In genomic region chr17:10791661-10792060, GRCm38 (mm10) we compare ENCODE assay signal across 18 mouse cellular contexts. TPM values are rescaled to one million over a fixed set of nuclear protein-coding genes. Genes with fewer than 3 reads are reported as not detected.
DNase-seq lines count a peak whose midpoint lies in the region; ATAC-seq and TF ChIP-seq lines count a peak whose summit lies in the region.
"Had no signal": no experiment of that assay in that cellular context is flagged by ENCODE, and none has a peak within 500 bp of the region (broad histone marks: within the 10 kb centered on the region; RNA-seq: fewer than 3 reads in every experiment).

No protein-coding gene starts in this region.

- no peak for TF ChIP-seq POLR2A in kidney, adult 2 months (IDR thresholded peaks at IDR 0.05; ENCODE audit: low read depth, low read length)

- no peaks in the 10 kb centered on the region for H3K9me3 ChIP-seq in embryonic facial prominence, embryonic 11.5 days (replicated peaks; ENCODE audit: control insufficient read depth, low read length)
- H3K9me3 ChIP-seq in embryonic facial prominence, embryonic 10.5 days: no peaks in the 10 kb centered on the region
- no peaks in the 10 kb centered on the region for H3K9me3 ChIP-seq in heart, postnatal 0 days (replicated peaks; ENCODE audit: control insufficient read depth, low read length)
- H3K9me3 ChIP-seq in midbrain, embryonic 14.5 days (ENCODE audit: control insufficient read depth, low read length): no peaks in the 10 kb centered on the region
- no peaks in the 10 kb centered on the region for H3K9me3 ChIP-seq in midbrain, embryonic 10.5 days (replicated peaks)
- H3K9me3 ChIP-seq in embryonic facial prominence, embryonic 13.5 days: no peaks in the 10 kb centered on the region
- H3K9me3 ChIP-seq: hindbrain, embryonic 12.5 days; midbrain, embryonic 12.5 days had no signal

- no peaks in the 10 kb centered on the region for H3K36me3 ChIP-seq in embryonic facial prominence, embryonic 11.5 days (replicated peaks; ENCODE audit: control insufficient read depth, insufficient read depth, low read depth, low read length)
- H3K36me3 ChIP-seq in embryonic facial prominence, embryonic 10.5 days (replicated peaks): no peaks in the 10 kb centered on the region
- H3K36me3 ChIP-seq in heart, postnatal 0 days (replicated peaks; ENCODE audit: control insufficient read depth, insufficient read depth, low read length): no peaks in the 10 kb centered on the region
- H3K36me3 ChIP-seq in midbrain, embryonic 14.5 days (ENCODE audit: control insufficient read depth, insufficient read depth, low read length): no peaks in the 10 kb centered on the region
- no peaks in the 10 kb centered on the region for H3K36me3 ChIP-seq in midbrain, embryonic 10.5 days
- no peaks in the 10 kb centered on the region for H3K36me3 ChIP-seq in embryonic facial prominence, embryonic 13.5 days
- no peaks in the 10 kb centered on the region for H3K36me3 ChIP-seq in kidney, adult 2 months (ENCODE audit: control insufficient read depth, insufficient read depth, low read length)
- H3K36me3 ChIP-seq: hindbrain, embryonic 12.5 days; midbrain, embryonic 12.5 days had no signal

- TF ChIP-seq CTCF in heart, postnatal 0 days (IDR thresholded peaks at IDR 0.05; ENCODE audit: low read depth): no peak
- TF ChIP-seq CTCF in kidney, adult 2 months (conservative IDR thresholded peaks at IDR 0.05; ENCODE audit: insufficient read depth, insufficient read length, low read depth, low read length): no peak

- WGBS in embryonic facial prominence, embryonic 11.5 days: 54% methylated on average over 3 of the region's 3 CpGs
- WGBS in embryonic facial prominence, embryonic 10.5 days: 72% methylated on average over 3 of the region's 3 CpGs
- 23% methylated on average over 3 of the region's 3 CpGs for WGBS in heart, postnatal 0 days
- 44% methylated on average over 3 of the region's 3 CpGs for WGBS in midbrain, embryonic 14.5 days
- WGBS in midbrain, embryonic 10.5 days: 83% methylated on average over 3 of the region's 3 CpGs
- 10% methylated on average over 3 of the region's 3 CpGs for WGBS in embryonic facial prominence, embryonic 13.5 days
- WGBS in kidney, adult 2 months: 42% methylated on average over 3 of the region's 3 CpGs

- H3K4me3 ChIP-seq in embryonic facial prominence, embryonic 11.5 days (ENCODE audit: low read depth, low read length): no peak overlapping the region
- H3K4me3 ChIP-seq in embryonic facial prominence, embryonic 10.5 days: no peak overlapping the region
- no peak overlapping the region for H3K4me3 ChIP-seq in heart, postnatal 0 days (ENCODE audit: low read depth, low read length)
- no peak overlapping the region for H3K4me3 ChIP-seq in midbrain, embryonic 14.5 days (replicated peaks; ENCODE audit: low read depth, low read length)
- H3K4me3 ChIP-seq in midbrain, embryonic 10.5 days: no peak overlapping the region
- no peak overlapping the region for H3K4me3 ChIP-seq in embryonic facial prominence, embryonic 13.5 days
- H3K4me3 ChIP-seq in kidney, adult 2 months (ENCODE audit: insufficient read depth, low read depth, low read length): no peak overlapping the region
- H3K4me3 ChIP-seq: hindbrain, embryonic 12.5 days; midbrain, embryonic 12.5 days had no signal

- H3K9ac ChIP-seq in embryonic facial prominence, embryonic 11.5 days (replicated peaks; ENCODE audit: low read length): no peak overlapping the region
- no peak overlapping the region for H3K9ac ChIP-seq in heart, postnatal 0 days (replicated peaks; ENCODE audit: low read depth, low read length)
- no peak overlapping the region for H3K9ac ChIP-seq in midbrain, embryonic 14.5 days (replicated peaks; ENCODE audit: low read length)
- H3K9ac ChIP-seq in embryonic facial prominence, embryonic 13.5 days: no peak overlapping the region
- H3K9ac ChIP-seq: hindbrain, embryonic 12.5 days; liver, embryonic 14.5 days; midbrain, embryonic 12.5 days had no signal

- intact Hi-C loops in heart, postnatal 36 days (cut with DNase I): no loop called here

- no peak for TF ChIP-seq EP300 in heart, postnatal 0 days (IDR thresholded peaks at IDR 0.05; ENCODE audit: low read depth)

- H3K4me2 ChIP-seq in embryonic facial prominence, embryonic 11.5 days (ENCODE audit: low read depth, low read length): no peak overlapping the region
- H3K4me2 ChIP-seq in heart, postnatal 0 days (ENCODE audit: low read depth, low read length): no peak overlapping the region
- H3K4me2 ChIP-seq in midbrain, embryonic 14.5 days (ENCODE audit: low read length): no peak overlapping the region
- H3K4me2 ChIP-seq in embryonic facial prominence, embryonic 13.5 days: 0 out of 2 replicates have a peak overlapping the region, but pooled peaks have one; percentile 9
- H3K4me2 ChIP-seq: hindbrain, embryonic 12.5 days; midbrain, embryonic 12.5 days had no signal

- H3K27ac ChIP-seq in embryonic facial prominence, embryonic 11.5 days (replicated peaks; ENCODE audit: low read depth, low read length): no peak overlapping the region; the same call in 1 of the 2 replicates
- H3K27ac ChIP-seq in embryonic facial prominence, embryonic 10.5 days (replicated peaks): no peak overlapping the region
- no peak overlapping the region for H3K27ac ChIP-seq in heart, postnatal 0 days (ENCODE audit: low read depth)
- H3K27ac ChIP-seq in midbrain, embryonic 14.5 days (replicated peaks; ENCODE audit: low read depth, low read length): 0 out of 2 replicates have a peak overlapping the region, but pooled peaks have one; percentile 32
- H3K27ac ChIP-seq in midbrain, embryonic 10.5 days (replicated peaks): no peak overlapping the region
- no peak overlapping the region for H3K27ac ChIP-seq in embryonic facial prominence, embryonic 13.5 days
- H3K27ac ChIP-seq in kidney, adult 2 months (ENCODE audit: insufficient read depth, low read depth, low read length): no peak overlapping the region
- H3K27ac ChIP-seq: hindbrain, embryonic 12.5 days; liver, embryonic 14.5 days; midbrain, embryonic 12.5 days had no signal

- no peaks in the 10 kb centered on the region for H3K27me3 ChIP-seq in embryonic facial prominence, embryonic 11.5 days (ENCODE audit: control insufficient read depth, insufficient read depth, low read length)
- H3K27me3 ChIP-seq in embryonic facial prominence, embryonic 10.5 days (replicated peaks; ENCODE audit: low read depth, poor library complexity, severe bottlenecking): no peaks in the 10 kb centered on the region
- no peaks in the 10 kb centered on the region for H3K27me3 ChIP-seq in heart, postnatal 0 days (ENCODE audit: control insufficient read depth, insufficient read depth, low read length)
- H3K27me3 ChIP-seq in midbrain, embryonic 14.5 days (ENCODE audit: control insufficient read depth, insufficient read depth, low read length): no peaks in the 10 kb centered on the region
- no peaks in the 10 kb centered on the region for H3K27me3 ChIP-seq in midbrain, embryonic 10.5 days (ENCODE audit: low read depth, poor library complexity, severe bottlenecking)
- H3K27me3 ChIP-seq in embryonic facial prominence, embryonic 13.5 days: no peaks in the 10 kb centered on the region
- H3K27me3 ChIP-seq in kidney, adult 2 months (replicated peaks; ENCODE audit: control insufficient read depth, insufficient read depth, low read length): no peaks in the 10 kb centered on the region
- H3K27me3 ChIP-seq: hindbrain, embryonic 12.5 days; midbrain, embryonic 12.5 days had no signal

- ATAC-seq in embryonic facial prominence, embryonic 11.5 days (replicated peaks; ENCODE audit: insufficient number of reproducible peaks, low FRiP score, low TSS enrichment, low read depth): no peak
- no peak for ATAC-seq in heart, postnatal 0 days (ENCODE audit: insufficient read depth, low read depth)
- ATAC-seq in midbrain, embryonic 14.5 days (ENCODE audit: low FRiP score, low TSS enrichment): no peak
- ATAC-seq in embryonic facial prominence, embryonic 13.5 days (ENCODE audit: insufficient number of reproducible peaks, insufficient read depth, low FRiP score, low TSS enrichment, low read depth): no peak

- H3K4me1 ChIP-seq in embryonic facial prominence, embryonic 11.5 days (ENCODE audit: control insufficient read depth, insufficient read depth, low read length): no peaks in the 10 kb centered on the region
- no peaks in the 10 kb centered on the region for H3K4me1 ChIP-seq in embryonic facial prominence, embryonic 10.5 days
- 0 out of 2 replicates have a peak, but pooled peaks cover 5% of the 10 kb centered on the region for H3K4me1 ChIP-seq in heart, postnatal 0 days (ENCODE audit: control insufficient read depth, insufficient read depth)
- H3K4me1 ChIP-seq in midbrain, embryonic 14.5 days (ENCODE audit: control insufficient read depth, insufficient read depth, low read length): peaks cover 4% of the 10 kb centered on the region; the same call in 1 of the 2 replicates
- no peaks in the 10 kb centered on the region for H3K4me1 ChIP-seq in midbrain, embryonic 10.5 days
- peaks cover 7% of the 10 kb centered on the region for H3K4me1 ChIP-seq in embryonic facial prominence, embryonic 13.5 days
- H3K4me1 ChIP-seq in kidney, adult 2 months (ENCODE audit: control insufficient read depth, insufficient read depth, low read length): no peaks in the 10 kb centered on the region
- H3K4me1 ChIP-seq: hindbrain, embryonic 12.5 days had no signal

- peak; percentile 54 for DNase-seq in embryonic facial prominence, embryonic 11.5 days (ENCODE audit: low spot score)
- no peak for DNase-seq in embryonic facial prominence, embryonic 10.5 days (ENCODE audit: low spot score)
- DNase-seq in heart, postnatal 0 days (ENCODE audit: low spot score): peak; percentile 15
- DNase-seq in heart, postnatal 36 days: no peak
- DNase-seq in midbrain, embryonic 14.5 days: peak; percentile 75
- no peak for DNase-seq in midbrain, embryonic 10.5 days (ENCODE audit: low spot score)
- DNase-seq in kidney, adult 2 months: no peak
- DNase-seq: B cell, adult 2 months; cerebellum, adult 11 months; kidney, adult 9 months; layer of hippocampus, postnatal 36 days; lung, postnatal 36 days; right cerebral cortex, postnatal 25 days; thymus, adult 18-20 months had no signal

RNA-seq across cellular contexts. Expression of gene Pacrg, which starts 48.5 kb away (rescaled TPM):
- 2.6 and 3.0 TPM in 2 replicates for polyA plus RNA-seq in embryonic facial prominence, embryonic 11.5 days (2014; fragmentation: Nextera tagmentation; extraction: Ambion mirVana)
- polyA plus RNA-seq in embryonic facial prominence, embryonic 10.5 days (2016; fragmentation: Nextera tagmentation; extraction: Ambion mirVana): 1.5 and 2.0 TPM in 2 replicates
- 1.4 and 3.3 TPM in 2 replicates for total RNA-seq in heart, postnatal 0 days (2014; rRNA removed; ENCODE audit: low replicate concordance)
- 1.1 and 1.4 TPM in 2 replicates for polyA plus RNA-seq in heart, postnatal 0 days (2015; fragmentation: Nextera tagmentation; extraction: Ambion mirVana)
- 1 to 10 TPM in 1 of 2 experiments, under 1 TPM in 1; 0.87 to 1.6 TPM for total RNA-seq in heart, postnatal 36 days (2021)
- 9.2 and 13.6 TPM in 2 replicates for polyA plus RNA-seq in midbrain, embryonic 14.5 days (2014; fragmentation: Nextera tagmentation; extraction: Ambion mirVana)
- polyA plus RNA-seq in midbrain, embryonic 10.5 days (2016; fragmentation: Nextera tagmentation; extraction: Ambion mirVana): 2.7 and 3.4 TPM in 2 replicates
- 2.0 and 2.1 TPM in 2 replicates for polyA plus RNA-seq in embryonic facial prominence, embryonic 13.5 days (2015; fragmentation: Nextera tagmentation; extraction: Ambion mirVana)
- 2.3 and 2.7 TPM in 2 replicates for polyA plus RNA-seq in kidney, adult 2 months (2012; rRNA removed)

RNA-seq across cellular contexts. Expression of gene Prkn, which starts 48.5 kb away (rescaled TPM):
- 0.82 and 0.97 TPM in 2 replicates for polyA plus RNA-seq in embryonic facial prominence, embryonic 11.5 days (2014; fragmentation: Nextera tagmentation; extraction: Ambion mirVana)
- 0.50 and 1.1 TPM in 2 replicates for polyA plus RNA-seq in embryonic facial prominence, embryonic 10.5 days (2016; fragmentation: Nextera tagmentation; extraction: Ambion mirVana)
- total RNA-seq in heart, postnatal 0 days (2014; rRNA removed; ENCODE audit: low replicate concordance): 6.9 and 14.2 TPM in 2 replicates
- 3.5 and 4.5 TPM in 2 replicates for polyA plus RNA-seq in heart, postnatal 0 days (2015; fragmentation: Nextera tagmentation; extraction: Ambion mirVana)
- total RNA-seq in heart, postnatal 36 days (2021): 10 to 100 TPM; 10.6 to 10.8 TPM
- polyA plus RNA-seq in midbrain, embryonic 14.5 days (2014; fragmentation: Nextera tagmentation; extraction: Ambion mirVana): 3.9 and 4.4 TPM in 2 replicates
- polyA plus RNA-seq in midbrain, embryonic 10.5 days (2016; fragmentation: Nextera tagmentation; extraction: Ambion mirVana): 0.68 and 1.2 TPM in 2 replicates
- polyA plus RNA-seq in embryonic facial prominence, embryonic 13.5 days (2015; fragmentation: Nextera tagmentation; extraction: Ambion mirVana): 1.1 and 1.5 TPM in 2 replicates
- 6.1 and 6.4 TPM in 2 replicates for polyA plus RNA-seq in kidney, adult 2 months (2012; rRNA removed)

Comparison
In these comparisons a context has a peak if more than half of its experiments do, and no peak if none do; other contexts are left out.
1. DNase-seq: peak in embryonic facial prominence, embryonic 11.5 days (single experiment), heart, postnatal 0 days (single experiment) and midbrain, embryonic 14.5 days (single experiment); none in embryonic facial prominence, embryonic 10.5 days (single experiment), heart, postnatal 36 days (0 of 2), midbrain, embryonic 10.5 days (single experiment) and kidney, adult 2 months (single experiment).